Mouse (Mus musculus) hindbrain, embryonic 14.5 days (tissue): ENCODE measurements around the gene Gm17949. TPM values are rescaled to one million over a fixed set of nuclear protein-coding genes. Genes with fewer than 3 reads are reported as not detected.

Source experiments
- ATAC-seq: fragments of 200-750 bp; cut with Nextera tagmentation; 2 replicates; pipeline ENCODE4 v1.8.0; 2017; ENCODE audit warnings: moderate number of reproducible peaks, mild to moderate bottlenecking, moderate TSS enrichment, moderate library complexity; ENCODE audit not compliant: low FRiP score
- DNase-seq: peaks from one replicate; pipeline ENCODE4 v3.0.0-alpha.2; 2015; ENCODE audit warnings: low spot score
- H3K27ac ChIP-seq: fragments of 300-500 bp; sonication (generic); 2 replicates; pipeline ENCODE4 v1.5.1; 2014; ENCODE audit warnings: mild to moderate bottlenecking, moderate library complexity
- H3K27me3 ChIP-seq: fragments of 300-500 bp; sonication (generic); 2 replicates; pipeline ENCODE4 v1.6.1; 2014; ENCODE audit warnings: mild to moderate bottlenecking, low read length, mixed read lengths; ENCODE audit not compliant: control insufficient read depth, insufficient read depth
- H3K36me3 ChIP-seq: fragments of 300-500 bp; sonication (generic); replicated peaks from 2 replicates; pipeline ENCODE4 v1.6.1; 2014; ENCODE audit not compliant: control insufficient read depth, insufficient read depth
- H3K4me1 ChIP-seq: fragments of 300-500 bp; sonication (generic); replicated peaks from 2 replicates; pipeline ENCODE4 v1.6.1; 2014; ENCODE audit warnings: antibody characterized with exemption, low read length, mixed read lengths; ENCODE audit not compliant: control insufficient read depth, insufficient read depth
- H3K4me2 ChIP-seq: fragments of 300-500 bp; sonication (generic); replicated peaks from 2 replicates; pipeline ENCODE4 v1.6.1; 2014; ENCODE audit warnings: mild to moderate bottlenecking, moderate library complexity
- H3K4me3 ChIP-seq: fragments of 300-500 bp; sonication (generic); replicated peaks from 2 replicates; pipeline ENCODE4 v1.5.1; 2014; ENCODE audit warnings: mild to moderate bottlenecking, low read length
- H3K9ac ChIP-seq: fragments of 300-500 bp; sonication (generic); 2 replicates; pipeline ENCODE4 v1.6.1; 2014
- H3K9me3 ChIP-seq: fragments of 300-500 bp; sonication (generic); 2 replicates; pipeline ENCODE4 v1.6.1; 2016; ENCODE audit warnings: low read length; ENCODE audit not compliant: control insufficient read depth
- WGBS: fragments of 180-500 bp; shearing (Covaris S2); extraction: QIAGEN DNeasy Blood & Tissue Kit; methylation state at CpG from one replicate; pipeline ENCODE4 v1.1.7; 2014; 5-methylcytosine and 5-hydroxymethylcytosine counted together
- polyA plus RNA-seq: library from polyadenylated mRNA; unstranded; fragments of >200 nt; fragmentation: Nextera tagmentation; extraction: Ambion mirVana; gene quantifications from 2 replicates; pipeline ENCODE4 v1.2.1, GENCODE M21; 2014

Gene Gm17949
- polyA plus RNA-seq, 1 experiment from 2014 or later = 0.28 TPM

- WGBS = 85% methylated on average over 9 of the region's 9 CpGs
- ATAC-seq (no peak), DNase-seq (no peak)
- H3K27ac ChIP-seq = no peak within 1 kb of the TSS
- peaks cover 68% of the 10 kb centered on the region for H3K36me3 ChIP-seq
- no peak within 1 kb of the TSS for H3K4me2 ChIP-seq
- H3K4me3 ChIP-seq = no peak within 1 kb of the TSS
- no peak within 1 kb of the TSS for H3K9ac ChIP-seq
- H3K9me3 ChIP-seq = no peaks in the 10 kb centered on the region
- peaks cover 8% of the 10 kb centered on the region; the same call in 1 of the 2 replicates for H3K4me1 ChIP-seq
- H3K27me3 ChIP-seq = no peaks in the 10 kb centered on the region
Observed at GRCm38 (mm10) chr17:56999968-57000609, 11.2 kb upstream of the Gm17949 start, which contains the start of gene Pspn. TSS of gene Pspn (minus strand) at chr17:57000018.

- no peak overlapping the region for H3K4me3 ChIP-seq
- DNase-seq (no peak), ATAC-seq (no peak)
- H3K4me2 ChIP-seq = no peak overlapping the region
- H3K9ac ChIP-seq = no peak overlapping the region
- H3K27me3 ChIP-seq = no peaks in the 10 kb centered on the region
- no peak overlapping the region for H3K27ac ChIP-seq
- H3K4me1 ChIP-seq = peaks cover 8% of the 10 kb centered on the region; the same call in 1 of the 2 replicates
- no peaks in the 10 kb centered on the region for H3K9me3 ChIP-seq
- 79% methylated on average over 8 of the region's 8 CpGs for WGBS
- H3K36me3 ChIP-seq = peaks cover 68% of the 10 kb centered on the region
Observed at GRCm38 (mm10) chr17:57001228-57001627, 10.0 kb upstream of the Gm17949 start.

- 94% methylated on average over 7 of the region's 7 CpGs for WGBS
- ATAC-seq (no peak), DNase-seq (no peak)
- no peak overlapping the region for H3K9ac ChIP-seq
- H3K36me3 ChIP-seq = peaks cover 92% of the 10 kb centered on the region
- no peaks in the 10 kb centered on the region for H3K4me1 ChIP-seq
- no peaks in the 10 kb centered on the region for H3K27me3 ChIP-seq
- H3K4me3 ChIP-seq = no peak overlapping the region
- H3K4me2 ChIP-seq = no peak overlapping the region
- no peaks in the 10 kb centered on the region for H3K9me3 ChIP-seq
- no peak overlapping the region for H3K27ac ChIP-seq
Observed at GRCm38 (mm10) chr17:57003994-57004393, 7.3 kb upstream of the Gm17949 start.

- Histone ChIP-seq H3K4me1 (peaks cover 12% of the 10 kb centered on the region), H3K36me3 (peaks cover 72% of the 10 kb centered on the region), H3K27me3 (no peaks in the 10 kb centered on the region), H3K27ac (no peak overlapping the region), H3K9me3 (no peaks in the 10 kb centered on the region), H3K4me2 (no peak overlapping the region), H3K9ac (no peak overlapping the region), H3K4me3 (no peak overlapping the region)
- ATAC-seq (no peak), DNase-seq (no peak)
- 95% methylated on average over 13 of the region's 13 CpGs for WGBS
Observed at GRCm38 (mm10) chr17:57007137-57007905, 3.9 kb upstream of the Gm17949 start.

- Histone ChIP-seq H3K9me3 (no peaks in the 10 kb centered on the region), H3K27me3 (no peaks in the 10 kb centered on the region)
- WGBS = under 1% methylated on average over 19 of the region's 19 CpGs
Observed at GRCm38 (mm10) chr17:57010911-57011235, 396 bp upstream of the Gm17949 start.

GRCm38 (mm10) chr17:57012245-57012795 lies 1.1 kb downstream of the Gm17949 start:
- peaks cover 23% of the 10 kb centered on the region for H3K36me3 ChIP-seq
- peaks cover 13% of the 10 kb centered on the region for H3K4me1 ChIP-seq
- DNase-seq (no peak), ATAC-seq (no peak)
- peak overlapping the region; percentile 71; the same call in 1 of the 2 replicates for H3K9ac ChIP-seq
- H3K27ac ChIP-seq = peak overlapping the region; percentile 94
- no peaks in the 10 kb centered on the region for H3K27me3 ChIP-seq
- peak overlapping the region; percentile 82 for H3K4me3 ChIP-seq
- peak overlapping the region; percentile 56 for H3K4me2 ChIP-seq
- no peaks in the 10 kb centered on the region for H3K9me3 ChIP-seq
- WGBS = 72% methylated on average over 13 of the region's 13 CpGs

More at GRCm38 (mm10) chr17:57010911-57011235, 396 bp upstream of the Gm17949 start:
- peak overlapping the region; percentile 75 for H3K27ac ChIP-seq
- peaks cover 37% of the 10 kb centered on the region for H3K36me3 ChIP-seq
- peak overlapping the region; percentile 82 for H3K4me3 ChIP-seq
- H3K4me2 ChIP-seq = peak overlapping the region; percentile 87
- H3K4me1 ChIP-seq = peaks cover 13% of the 10 kb centered on the region
- peak overlapping the region; percentile 74 for H3K9ac ChIP-seq
- no peak for DNase-seq
- peak; percentile 52 for ATAC-seq

GRCm38 (mm10) chr17:57019693-57020092 lies 8.4 kb downstream of the Gm17949 start:
- Histone ChIP-seq H3K9ac (no peak overlapping the region), H3K36me3 (peaks cover 53% of the 10 kb centered on the region), H3K9me3 (no peaks in the 10 kb centered on the region), H3K4me3 (no peak overlapping the region), H3K27ac (no peak overlapping the region), H3K4me1 (no peaks in the 10 kb centered on the region), H3K4me2 (no peak overlapping the region), H3K27me3 (no peaks in the 10 kb centered on the region)
- whole genome bisulfite sequencing = 88% methylated on average over 2 of the region's 2 CpGs
- no peak for DNase-seq
- no peak for ATAC-seq

GRCm38 (mm10) chr17:57020960-57021359 lies 9.7 kb downstream of the Gm17949 start:
- peaks cover 66% of the 10 kb centered on the region for H3K36me3 ChIP-seq
- H3K27ac ChIP-seq = no peak overlapping the region
- no peak overlapping the region for H3K4me2 ChIP-seq
- H3K27me3 ChIP-seq = no peaks in the 10 kb centered on the region
- ATAC-seq (no peak), DNase-seq (no peak)
- no peak overlapping the region for H3K9ac ChIP-seq
- H3K4me3 ChIP-seq = no peak overlapping the region
- WGBS = 95% methylated on average over 5 of the region's 5 CpGs
- H3K9me3 ChIP-seq = no peaks in the 10 kb centered on the region
- H3K4me1 ChIP-seq = no peaks in the 10 kb centered on the region

- H3K4me1 ChIP-seq = peaks cover 20% of the 10 kb centered on the region
- ATAC-seq = no peak
- H3K4me2 ChIP-seq = no peak overlapping the region
- H3K9me3 ChIP-seq = no peaks in the 10 kb centered on the region
- peaks cover 62% of the 10 kb centered on the region for H3K36me3 ChIP-seq
- no peak for DNase-seq
- H3K4me3 ChIP-seq = no peak overlapping the region
- H3K9ac ChIP-seq = no peak overlapping the region
- 92% methylated on average over 4 of the region's 4 CpGs for WGBS
- H3K27ac ChIP-seq = no peak overlapping the region
- no peaks in the 10 kb centered on the region for H3K27me3 ChIP-seq
Observed at GRCm38 (mm10) chr17:57027471-57027870, 16.2 kb downstream of the Gm17949 start.
